Comparison of ENCODE assay signal across 8 mouse cellular contexts in the genomic region with DNA sequence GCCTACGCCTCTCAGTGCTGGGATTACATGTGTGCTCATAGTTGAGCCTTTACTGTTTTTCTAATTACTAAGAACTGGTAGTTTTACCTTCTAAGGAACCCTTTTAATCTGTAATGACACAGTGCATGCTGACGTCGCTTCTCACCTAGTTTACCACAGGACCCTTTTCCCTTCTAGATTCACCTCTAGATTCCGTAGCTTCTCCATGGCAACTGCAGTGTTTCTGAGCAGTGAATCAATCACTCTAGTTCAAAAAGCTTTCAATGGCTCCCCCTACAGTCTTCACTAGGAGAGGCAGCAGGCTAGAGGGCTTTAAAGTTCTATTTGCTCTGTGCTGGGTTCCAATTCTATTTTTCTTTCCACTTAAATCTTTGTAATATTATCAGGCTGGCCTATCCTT.
DNase-seq lines count a peak whose midpoint lies in the region; ATAC-seq and TF ChIP-seq lines count a peak whose summit lies in the region.

No protein-coding gene starts in this region.

- H3K27ac ChIP-seq in forebrain, embryonic 10.5 days = no peak overlapping the region
- no peak overlapping the region for H3K27ac ChIP-seq in forebrain, embryonic 11.5 days (ENCODE audit: low read depth, low read length)
- H3K27ac ChIP-seq in bone marrow macrophage, adult 2 months (ENCODE audit: insufficient read depth, low read depth, low read length) = peak overlapping the region; percentile 77
- H3K27ac ChIP-seq in forebrain, embryonic 13.5 days = no peak overlapping the region

- WGBS in forebrain, embryonic 10.5 days = 33% methylated on average over 4 of the region's 4 CpGs
- 22% methylated on average over 4 of the region's 4 CpGs for WGBS in forebrain, embryonic 11.5 days
- WGBS in forebrain, embryonic 13.5 days = 20% methylated on average over 4 of the region's 4 CpGs

- TF ChIP-seq CTCF in bone marrow macrophage, adult 2 months (IDR thresholded peaks at IDR 0.05; ENCODE audit: low read depth, low read length) = no peak

- no peak for TF ChIP-seq POLR2A in bone marrow macrophage, adult 2 months (IDR thresholded peaks at IDR 0.05; ENCODE audit: borderline replicate concordance, low read depth, low read length)

- peaks cover 28% of the 10 kb centered on the region for H3K4me1 ChIP-seq in forebrain, embryonic 10.5 days
- H3K4me1 ChIP-seq in forebrain, embryonic 11.5 days (replicated peaks; ENCODE audit: control insufficient read depth, insufficient read depth, low read length) = peaks cover 5% of the 10 kb centered on the region; the same call in 1 of the 2 replicates
- H3K4me1 ChIP-seq in bone marrow macrophage, adult 2 months (ENCODE audit: control insufficient read depth, insufficient read depth, low read length) = peaks cover 12% of the 10 kb centered on the region
- peaks cover 39% of the 10 kb centered on the region for H3K4me1 ChIP-seq in forebrain, embryonic 13.5 days

- no peaks in the 10 kb centered on the region for H3K27me3 ChIP-seq in forebrain, embryonic 10.5 days (ENCODE audit: poor library complexity, severe bottlenecking)
- no peaks in the 10 kb centered on the region for H3K27me3 ChIP-seq in forebrain, embryonic 11.5 days (ENCODE audit: control insufficient read depth, insufficient read depth, low read length)
- no peaks in the 10 kb centered on the region for H3K27me3 ChIP-seq in forebrain, embryonic 13.5 days

- H3K9ac ChIP-seq in forebrain, embryonic 11.5 days (ENCODE audit: low read length) = no peak overlapping the region
- H3K9ac ChIP-seq in forebrain, embryonic 13.5 days = no peak overlapping the region

- no peak overlapping the region for H3K4me2 ChIP-seq in forebrain, embryonic 11.5 days (ENCODE audit: low read depth, low read length, severe bottlenecking)
- peak overlapping the region; percentile 32 for H3K4me2 ChIP-seq in forebrain, embryonic 13.5 days

- DNase-seq in forebrain, embryonic 10.5 days (ENCODE audit: extremely low spot score, low spot score) = peak; percentile 21
- no peak for DNase-seq in forebrain, embryonic 11.5 days (ENCODE audit: low spot score)
- peak; percentile 86 for DNase-seq in 3T3-L1 (ENCODE audit: low read depth, low spot score)
- DNase-seq in hindlimb bud, embryonic 11.5 days (ENCODE audit: extremely low spot score, low read depth, low spot score) = peak; percentile 42
- peak; percentile 73 for DNase-seq in lung, postnatal 36 days
- DNase-seq in thymus, postnatal 14 days = peak; percentile 62

- ATAC-seq in forebrain, embryonic 11.5 days (replicated peaks; ENCODE audit: low FRiP score) = no peak
- ATAC-seq in forebrain, embryonic 13.5 days = no peak

- H3K4me3 ChIP-seq in forebrain, embryonic 10.5 days = peak overlapping the region; percentile 19; the same call in 1 of the 2 replicates
- H3K4me3 ChIP-seq in forebrain, embryonic 11.5 days (ENCODE audit: low read depth, low read length) = no peak overlapping the region
- peak overlapping the region; percentile 58 for H3K4me3 ChIP-seq in bone marrow macrophage, adult 2 months (ENCODE audit: insufficient read depth, low read length)
- H3K4me3 ChIP-seq in forebrain, embryonic 13.5 days = no peak overlapping the region; the same call in 1 of the 2 replicates

- H3K9me3 ChIP-seq in forebrain, embryonic 10.5 days = no peaks in the 10 kb centered on the region
- H3K9me3 ChIP-seq in forebrain, embryonic 11.5 days (ENCODE audit: control insufficient read depth, low read length) = no peaks in the 10 kb centered on the region
- H3K9me3 ChIP-seq in forebrain, embryonic 13.5 days (replicated peaks) = no peaks in the 10 kb centered on the region

- H3K36me3 ChIP-seq in forebrain, embryonic 10.5 days (replicated peaks) = no peaks in the 10 kb centered on the region
- H3K36me3 ChIP-seq in forebrain, embryonic 11.5 days (ENCODE audit: control insufficient read depth, insufficient read depth, low read length) = no peaks in the 10 kb centered on the region
- no peaks in the 10 kb centered on the region for H3K36me3 ChIP-seq in forebrain, embryonic 13.5 days (ENCODE audit: poor library complexity, severe bottlenecking)

Comparison
In these comparisons a context has a peak if more than half of its experiments do, and no peak if none do; other contexts are left out.
1. H3K4me3 ChIP-seq: peak in forebrain, embryonic 10.5 days (single experiment) and bone marrow macrophage, adult 2 months (single experiment); none in forebrain, embryonic 11.5 days (single experiment) and forebrain, embryonic 13.5 days (single experiment).